Mouse (Mus musculus): ENCODE results near the gene Ccn1.

Ccn1 gene

DNA sequence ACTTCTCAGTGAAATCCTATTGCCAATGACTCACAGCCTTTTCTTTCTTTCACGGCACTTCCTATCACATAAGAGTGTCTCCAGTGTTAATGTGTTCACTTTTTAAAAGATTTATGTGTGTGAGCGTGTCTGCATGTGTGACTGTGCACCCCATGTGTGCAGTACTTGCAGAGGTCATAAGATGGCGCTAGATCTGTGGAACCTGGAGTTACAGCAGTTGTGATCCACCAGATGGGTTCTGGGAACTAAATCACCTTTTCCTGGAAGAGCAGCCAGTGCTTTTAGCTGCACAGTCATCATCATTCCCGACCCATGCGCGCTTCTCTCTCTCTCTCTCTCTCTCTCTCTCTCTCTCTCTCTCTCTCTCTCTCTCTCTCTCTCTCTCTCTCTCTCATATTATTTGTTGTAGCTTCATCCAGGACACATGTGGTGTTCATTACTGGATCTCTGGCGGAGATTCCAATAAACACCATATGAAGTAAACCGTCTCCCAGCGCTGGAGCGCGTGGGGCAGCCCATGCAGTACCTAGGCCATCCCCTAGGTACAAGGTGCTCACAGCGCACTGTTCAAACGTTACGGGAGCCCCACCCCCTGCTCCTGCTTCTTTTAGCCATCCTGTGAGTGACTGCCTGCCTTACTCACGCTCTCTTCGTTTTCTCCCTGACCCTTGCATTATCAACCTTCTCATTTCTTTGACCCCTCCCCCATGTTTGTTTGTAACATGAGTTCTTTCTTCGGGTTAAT is 30.0 kb downstream of the Ccn1 start:
- DNase-seq (ENCODE audit: low spot score): no peak

DNA sequence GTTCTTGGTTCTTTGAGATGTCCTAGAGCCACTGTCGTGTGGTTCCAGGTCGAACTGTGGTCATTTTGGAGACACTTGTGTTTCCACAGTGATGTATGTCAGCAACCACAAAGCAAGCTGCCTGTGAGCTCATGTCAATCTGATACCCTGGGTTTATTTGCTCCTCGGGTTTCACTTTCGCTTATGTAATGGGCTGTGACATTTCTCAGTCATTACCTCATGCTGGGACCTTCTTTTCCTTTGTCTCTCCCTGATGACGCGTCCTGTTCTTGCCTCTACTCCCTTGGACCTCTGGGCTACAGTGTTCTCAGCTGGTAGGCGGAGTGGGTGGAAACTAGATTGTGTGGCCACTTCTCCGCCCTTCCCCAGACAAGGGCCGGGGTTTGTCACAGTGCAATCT is 31.5 kb downstream of the Ccn1 start:
- no peak for DNase-seq (ENCODE audit: low spot score)

DNA sequence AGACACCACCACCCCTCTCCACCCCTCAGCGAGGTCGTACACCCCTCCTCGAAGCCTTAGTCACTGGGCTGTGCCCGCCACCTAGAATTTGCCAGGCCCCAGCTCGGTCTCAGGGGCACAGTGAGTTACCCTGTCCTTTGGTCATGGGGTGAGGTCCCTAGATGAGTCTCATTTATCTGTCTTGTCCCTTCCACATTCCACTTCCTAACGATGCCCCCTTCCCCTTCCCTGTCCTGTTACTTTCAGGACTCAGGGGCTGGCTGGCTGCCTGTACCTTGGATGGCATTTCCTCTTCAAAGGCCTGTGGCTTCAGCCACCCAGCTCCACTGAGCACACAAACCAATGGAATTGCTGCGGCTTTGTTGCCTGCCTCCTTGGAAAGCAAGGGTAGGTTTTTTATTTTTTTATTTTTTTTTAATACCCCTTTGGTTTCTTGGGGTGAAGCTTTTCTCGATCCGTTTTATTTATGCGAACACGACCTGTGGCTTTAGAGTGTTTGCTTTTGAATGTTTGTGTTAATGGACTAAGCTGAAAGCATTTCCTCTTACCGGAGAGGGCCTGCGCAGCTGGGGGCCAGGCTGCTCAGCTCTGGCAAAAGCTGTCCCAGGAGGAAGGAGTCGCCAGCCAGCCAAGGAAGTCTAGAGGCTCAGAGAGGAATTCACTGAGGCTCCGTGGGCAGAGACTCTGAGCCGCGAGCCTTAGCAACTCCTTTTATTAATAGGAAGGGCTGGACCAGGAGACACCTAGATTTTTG is 35.2 kb downstream of the Ccn1 start:
- DNase-seq (ENCODE audit: low spot score): no peak

DNA sequence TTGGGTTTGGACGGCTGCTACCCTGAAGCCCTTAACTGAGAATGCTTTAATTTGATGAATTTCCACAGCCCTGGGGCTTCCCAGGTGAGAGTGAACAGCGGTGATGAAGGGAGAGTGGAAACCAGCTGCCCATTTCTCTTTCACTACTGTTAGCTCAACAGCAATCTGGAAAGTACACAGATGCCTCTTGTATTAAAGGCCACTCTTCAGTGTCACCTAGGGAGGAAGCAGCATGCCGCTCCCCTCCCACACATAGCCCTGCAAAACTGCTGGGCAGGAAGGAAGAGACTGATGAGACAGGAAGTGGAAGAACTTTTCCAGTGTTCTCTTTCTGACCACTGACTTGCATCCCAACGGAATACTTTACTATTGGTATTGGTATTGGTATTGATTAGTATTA is 36.5 kb downstream of the Ccn1 start:
- DNase-seq (ENCODE audit: low spot score): no peak

DNA sequence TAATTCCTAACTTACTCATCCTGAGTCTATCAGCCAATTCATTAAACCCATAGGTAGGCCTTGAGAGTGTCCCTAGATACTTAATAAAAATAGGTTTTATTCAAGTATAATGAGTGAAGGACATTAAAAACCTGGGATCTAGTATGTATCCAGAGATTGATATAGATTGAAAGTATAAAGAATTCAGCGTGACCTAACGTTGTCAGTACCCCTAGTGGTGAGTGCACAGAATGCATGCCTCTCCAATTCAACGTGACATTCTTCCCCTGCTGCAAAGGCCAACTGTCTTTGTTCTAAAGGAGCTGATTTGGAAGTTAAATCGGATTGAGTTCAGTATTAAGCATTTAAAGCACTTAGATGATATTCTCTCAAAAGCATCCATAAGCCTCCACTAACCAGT is 37.1 kb downstream of the Ccn1 start:
- no peak for DNase-seq (ENCODE audit: low spot score)

DNA sequence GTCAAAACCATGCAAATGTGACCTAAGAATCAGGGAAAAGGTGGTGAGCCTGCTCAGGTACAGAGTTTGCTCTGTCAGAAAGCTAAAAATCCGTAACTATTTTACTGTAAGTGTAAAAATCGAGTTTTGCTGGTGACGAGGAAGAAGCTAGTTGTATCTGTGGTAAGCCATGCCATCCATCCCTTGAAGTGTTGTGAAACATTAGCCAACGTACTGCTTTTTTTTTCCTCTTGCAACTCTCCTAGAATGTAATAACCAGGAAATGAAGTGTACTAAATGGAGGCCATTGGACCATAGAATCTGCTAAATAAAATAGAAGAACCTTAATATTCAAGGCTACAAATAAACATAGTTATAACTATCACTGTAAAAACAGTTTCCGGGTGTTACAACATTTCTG is 41.5 kb downstream of the Ccn1 start:
- no peak for DNase-seq (ENCODE audit: low spot score)

DNA sequence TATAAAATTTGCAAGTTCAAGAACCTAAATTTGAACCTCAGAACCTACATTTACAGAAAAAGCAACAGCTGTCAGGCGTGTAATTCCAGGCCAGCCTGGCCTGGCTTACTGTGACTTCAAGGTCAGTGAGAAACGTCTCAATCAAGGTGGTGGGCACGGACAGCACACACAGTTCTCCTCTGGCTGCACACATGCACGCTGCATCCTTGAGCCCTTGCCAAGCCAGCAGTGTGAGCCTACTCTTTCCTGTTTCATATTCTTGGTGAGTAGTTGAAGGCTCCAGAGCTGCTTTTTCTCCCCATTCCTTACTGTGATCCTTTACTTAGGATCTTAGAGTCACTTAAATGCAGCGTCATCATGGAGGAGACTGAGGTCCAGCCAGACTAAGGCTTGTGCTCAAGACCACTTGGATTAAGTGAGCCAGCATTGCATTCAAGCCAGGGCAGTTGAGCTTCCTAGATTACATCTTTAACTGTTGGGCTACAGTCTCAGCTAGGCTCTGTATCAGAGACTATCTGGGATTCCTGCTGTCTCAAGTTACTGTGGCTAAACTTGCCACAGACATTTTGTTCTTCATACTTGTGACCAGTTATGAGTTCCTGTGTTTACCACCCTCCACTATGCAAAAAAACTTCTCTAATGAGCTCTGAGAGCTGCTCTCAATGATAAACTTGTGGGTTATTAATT is 44.2 kb downstream of the Ccn1 start:
- DNase-seq (ENCODE audit: low spot score): no peak

DNA sequence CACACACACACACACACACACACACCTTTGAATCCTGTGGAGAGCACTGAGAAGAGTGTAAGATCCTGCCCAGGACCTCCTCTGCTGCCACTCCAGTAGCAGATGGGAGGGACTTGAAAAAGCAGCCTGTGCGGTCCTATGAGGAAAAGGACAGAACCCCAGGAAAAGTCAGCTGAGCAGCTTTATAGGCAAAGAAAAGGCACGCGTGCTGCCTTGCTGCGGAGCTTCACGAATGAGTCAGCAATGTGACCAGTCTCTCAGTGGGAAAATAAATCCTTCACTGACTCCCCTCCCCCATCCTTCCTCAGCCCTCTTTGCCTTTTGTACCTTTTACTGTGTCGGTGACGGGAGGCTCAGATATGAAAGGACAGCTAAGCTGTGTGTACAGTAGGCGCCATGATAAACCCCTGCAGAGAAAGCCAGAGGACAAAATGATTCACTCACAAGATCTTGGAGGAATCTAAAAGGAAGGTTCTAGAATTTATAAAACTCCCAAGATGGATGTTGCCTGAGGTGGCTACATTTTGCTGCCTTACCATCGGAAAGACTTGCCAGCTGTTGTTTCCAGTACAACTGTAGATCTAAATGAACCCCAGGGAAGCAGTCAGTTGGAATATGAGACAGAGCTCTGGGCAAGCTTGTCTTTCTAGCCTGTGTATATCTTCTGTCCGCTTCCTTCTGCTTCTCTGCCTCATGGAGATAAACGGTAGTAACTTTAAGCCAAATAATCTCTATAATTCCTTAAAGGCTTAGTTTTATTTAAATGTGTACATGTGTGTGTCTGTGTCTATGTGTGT is 47.2 kb downstream of the Ccn1 start:
- no peak for DNase-seq (ENCODE audit: low spot score)

DNA sequence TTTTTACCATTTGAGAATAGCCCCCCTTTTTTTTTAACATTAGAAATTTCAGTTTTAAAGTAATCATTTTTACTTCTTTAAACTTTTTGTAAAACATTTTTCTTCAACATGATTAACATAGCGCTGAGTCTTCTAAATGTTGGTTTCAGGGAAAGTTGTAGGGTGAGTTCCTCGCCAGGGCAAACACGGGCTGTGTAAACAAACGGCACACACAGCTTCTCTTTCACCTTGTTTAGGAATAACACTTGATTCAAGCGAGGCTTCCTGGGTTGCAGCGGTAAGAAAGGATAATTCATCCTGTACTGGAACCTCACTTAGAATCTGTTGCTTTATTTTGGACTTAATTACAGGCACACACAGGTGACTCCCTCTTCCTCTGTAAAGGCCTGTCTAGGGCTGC is 48.4 kb downstream of the Ccn1 start:
- no peak for DNase-seq (ENCODE audit: low spot score)

DNA sequence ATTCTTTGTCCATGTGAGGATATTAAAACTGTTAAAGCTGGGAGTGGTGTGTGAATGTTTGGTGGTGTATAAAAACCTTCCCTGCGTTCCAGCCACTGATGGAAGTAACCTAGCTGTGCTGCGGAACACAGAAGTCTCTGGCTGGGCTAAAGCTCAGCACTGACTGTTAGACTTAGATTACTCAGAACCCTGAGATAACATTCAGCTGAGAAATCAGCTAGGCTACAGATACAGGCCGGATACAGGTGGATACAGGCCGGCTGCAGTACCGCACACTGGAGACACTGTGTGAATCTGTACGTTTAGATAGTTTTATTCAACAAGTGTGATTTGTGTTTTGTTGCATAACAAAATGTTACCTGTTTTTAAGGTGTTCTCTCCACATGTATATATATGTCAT is 49.0 kb downstream of the Ccn1 start:
- DNase-seq (ENCODE audit: low spot score): no peak

DNA sequence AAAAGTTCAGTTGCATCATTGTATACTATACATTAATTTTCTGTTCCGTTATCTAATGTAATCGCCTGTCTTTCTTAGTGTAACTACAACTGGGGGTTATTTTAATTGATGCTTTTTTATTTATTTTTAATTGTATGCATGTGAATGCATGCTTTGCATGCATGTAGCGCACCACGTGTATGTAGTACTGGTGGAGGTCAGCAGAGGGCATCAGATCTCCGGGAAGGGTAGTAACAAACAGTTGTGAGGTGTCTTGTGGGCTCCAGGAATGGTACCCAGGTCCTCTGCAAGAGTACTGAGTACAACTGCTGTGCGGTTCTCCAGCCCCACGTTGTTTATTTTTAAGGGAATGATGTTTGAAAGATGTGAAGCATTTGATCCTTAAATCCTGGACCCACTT is 50.7 kb downstream of the Ccn1 start:
- no peak for DNase-seq (ENCODE audit: low spot score)

Data from layer of hippocampus, adult 9-10 months (tissue).